Comparison of ENCODE assay signal across 14 mouse cellular contexts in genomic region chr13:30095851-30096250, GRCm38 (mm10). TPM values are rescaled to one million over a fixed set of nuclear protein-coding genes. Genes with fewer than 3 reads are reported as not detected.
A peak's percentile ranks its signal among the peaks of the same experiment; 100 is the strongest.
DNase-seq lines count a peak whose midpoint lies in the region; ATAC-seq and TF ChIP-seq lines count a peak whose summit lies in the region.
"Had no signal": no experiment of that assay in that cellular context is flagged by ENCODE, and none has a peak within 500 bp of the region (broad histone marks: within the 10 kb centered on the region; RNA-seq: fewer than 3 reads in every experiment).

No protein-coding gene starts in this region.

- WGBS in kidney, postnatal 0 days: 60% methylated on average over 4 of the region's 4 CpGs

- H3K9me3 ChIP-seq in kidney, postnatal 0 days (replicated peaks; ENCODE audit: low read length): no peaks in the 10 kb centered on the region
- H3K9me3 ChIP-seq: forebrain, embryonic 10.5 days had no signal

- H3K36me3 ChIP-seq in kidney, postnatal 0 days (ENCODE audit: insufficient read depth, low read length): no peaks in the 10 kb centered on the region
- H3K36me3 ChIP-seq: forebrain, embryonic 10.5 days had no signal

- H3K27me3 ChIP-seq in kidney, postnatal 0 days (ENCODE audit: insufficient read depth, low read length): no peaks in the 10 kb centered on the region

- no peak overlapping the region for H3K4me2 ChIP-seq in kidney, postnatal 0 days (ENCODE audit: low read length)

- no peak overlapping the region for H3K9ac ChIP-seq in kidney, postnatal 0 days (ENCODE audit: low read depth, low read length)

- no peaks in the 10 kb centered on the region for H3K4me1 ChIP-seq in kidney, postnatal 0 days (replicated peaks; ENCODE audit: insufficient read depth, low read length)

- ATAC-seq in kidney, postnatal 0 days (replicated peaks; ENCODE audit: low FRiP score, low read depth): no peak; the same call in 1 of the 2 replicates

- no peak overlapping the region for H3K4me3 ChIP-seq in kidney, postnatal 0 days (replicated peaks; ENCODE audit: low read depth, low read length)
- H3K4me3 ChIP-seq: forebrain, embryonic 10.5 days; left cerebral cortex, adult 2 months had no signal

- DNase-seq in adrenal gland, adult (ENCODE audit: inconsistent age in 2 of 2, low spot score in 1 of 2): peak; percentile 10 to 67
- DNase-seq in adrenal gland, postnatal 4 days (ENCODE audit: low spot score in 2 of 2): no peak
- peak; percentile 35 for DNase-seq in kidney, adult 9 months
- no peak for DNase-seq in kidney, postnatal 10 days
- DNase-seq in MN1 (ENCODE audit: low spot score): peak; percentile 49
- DNase-seq in kidney, postnatal 0 days (ENCODE audit: low spot score): peak; percentile 72
- no peak for DNase-seq in frontal cortex, postnatal 25 days (ENCODE audit: low spot score in 2 of 2)
- no peak for DNase-seq in cerebellum, postnatal 36 days
- DNase-seq: cerebellum, adult 9-10 months; heart, postnatal 4 days; liver; thymus, postnatal 4 days had no signal

- no peak overlapping the region for H3K27ac ChIP-seq in kidney, postnatal 0 days
- H3K27ac ChIP-seq: forebrain, embryonic 10.5 days; left cerebral cortex, adult 2 months had no signal

- TF ChIP-seq CTCF in kidney, postnatal 0 days (IDR thresholded peaks at IDR 0.05; ENCODE audit: low read depth): no peak

RNA-seq across cellular contexts. Expression of gene Mboat1, which starts 40.4 kb away (rescaled TPM):
- 10 to 100 TPM; 13.1 to 15.6 TPM for total RNA-seq in adrenal gland, postnatal 4 days (2021)
- 27.7 and 29.2 TPM in 2 replicates for polyA plus RNA-seq in kidney, postnatal 0 days (2015; fragmentation: Nextera tagmentation; extraction: Ambion mirVana)

Comparison
In these comparisons a context has a peak if more than half of its experiments do, and no peak if none do; other contexts are left out.
1. DNase-seq: peak in adrenal gland, adult (2 of 2), kidney, adult 9 months (single experiment), MN1 (single experiment) and kidney, postnatal 0 days (single experiment); none in adrenal gland, postnatal 4 days (0 of 2), kidney, postnatal 10 days (single experiment), frontal cortex, postnatal 25 days (0 of 2) and cerebellum, postnatal 36 days (0 of 2).